Mouse (Mus musculus) heart, adult 2 months (tissue): ENCODE data around the gene Col18a1.

Experiments used
- CTCF ChIP-seq: fragments of 200-600 bp; IDR thresholded peaks from 2 replicates; pipeline ENCODE4 v1.8.1; 2022; ENCODE audit warnings: antibody characterized with exemption, mild to moderate bottlenecking, moderate library complexity
- EP300 ChIP-seq: fragments of 200-500 bp; IDR thresholded peaks from 2 replicates; pipeline ENCODE4 v1.6.1; 2011; ENCODE audit warnings: low read depth, low read length, control low read depth; ENCODE audit not compliant: insufficient read depth
- POLR2A ChIP-seq: fragments of 200-500 bp; IDR thresholded peaks from 2 replicates; pipeline ENCODE4 v1.6.1; 2011; ENCODE audit warnings: mild to moderate bottlenecking, low read depth, low read length, control low read depth; ENCODE audit not compliant: insufficient read depth

DNA sequence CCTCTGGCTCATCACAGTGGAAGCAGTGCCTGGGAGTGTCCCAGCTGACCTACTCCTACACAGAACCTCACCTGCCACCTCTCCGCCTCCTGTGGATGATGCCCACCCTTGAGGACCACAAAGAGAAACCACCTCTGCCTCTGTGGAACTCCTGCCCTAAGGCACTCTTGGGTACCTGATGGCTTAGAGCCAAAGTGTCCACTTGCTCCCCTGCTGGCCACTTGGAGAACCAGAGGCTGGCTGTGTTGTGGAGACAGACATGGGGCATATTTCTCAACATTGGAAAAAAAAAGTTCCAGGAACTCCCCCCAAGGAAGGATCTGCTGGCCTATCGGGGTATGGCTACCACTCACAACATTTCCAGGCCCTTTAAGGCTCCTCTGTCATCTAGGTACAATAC, 22.0 kb downstream of the Col18a1 start:
- TF ChIP-seq POLR2A (no peak), CTCF (peak; percentile 48), EP300 (no peak)
